8 mouse cellular contexts compared by ENCODE assay signal in genomic region chr4:109406486-109407175, GRCm38 (mm10). TPM values are rescaled to one million over a fixed set of nuclear protein-coding genes. Genes with fewer than 3 reads are reported as not detected.
DNase-seq lines count a peak whose midpoint lies in the region; TF ChIP-seq lines count a peak whose summit lies in the region.

Ttc39a (plus strand) TSS chr4:109406623.

- H3K4me3 ChIP-seq in lung, adult 2 months (replicated peaks; ENCODE audit: extremely low read depth, low read depth, low read length): peak within 1 kb of the TSS; percentile 51
- peak within 1 kb of the TSS; percentile 68 for H3K4me3 ChIP-seq in olfactory bulb, adult 2 months (ENCODE audit: insufficient read depth, low read depth, low read length)

- H3K27ac ChIP-seq in olfactory bulb, adult 2 months (ENCODE audit: insufficient read depth, low read depth, low read length): no peak within 1 kb of the TSS

- under 1% methylated on average over 49 of the region's 56 CpGs for WGBS in lung, adult 2 months
- WGBS in olfactory bulb, adult 2 months: 2% methylated on average over 42 of the region's 56 CpGs

- DNase-seq in thymus, postnatal 4 days: peak; percentile 22
- no peak for DNase-seq in thymus, postnatal 0 days (ENCODE audit: low spot score)
- peak; percentile 68 for DNase-seq in embryo, embryonic 10.5 days (ENCODE audit: low spot score)
- peak; percentile 17 for DNase-seq in heart, adult 8-10 months (ENCODE audit: low spot score)
- DNase-seq in kidney, adult 8-10 months: peak; percentile 17 to 19
- peak; percentile 60 for DNase-seq in lung, adult 2 months
- no peak for DNase-seq in T-cell, adult 2 months (ENCODE audit: low spot score)

- TF ChIP-seq CTCF in lung, adult 2 months (IDR thresholded peaks at IDR 0.05; ENCODE audit: insufficient read depth, low read length): no peak
- TF ChIP-seq CTCF in olfactory bulb, adult 2 months (IDR thresholded peaks at IDR 0.05; ENCODE audit: insufficient read depth, low read depth, low read length): no peak

- TF ChIP-seq POLR2A in lung, adult 2 months (IDR thresholded peaks at IDR 0.05; ENCODE audit: borderline replicate concordance, extremely low read depth, low read depth, low read length): no peak
- TF ChIP-seq POLR2A in olfactory bulb, adult 2 months (IDR thresholded peaks at IDR 0.05; ENCODE audit: insufficient read depth, low read depth, low read length): no peak

- H3K4me1 ChIP-seq in lung, adult 2 months (ENCODE audit: control insufficient read depth, insufficient read depth, low read length): peaks cover 9% of the 10 kb centered on the region
- H3K4me1 ChIP-seq in olfactory bulb, adult 2 months (ENCODE audit: control insufficient read depth, insufficient read depth, low read length): peaks cover 7% of the 10 kb centered on the region

RNA-seq across cellular contexts. Expression of gene Ttc39a, which starts in this region (rescaled TPM):
- polyA plus RNA-seq in thymus, postnatal 0 days (2015; fragmentation: Nextera tagmentation; extraction: Ambion mirVana): 4.2 and 4.3 TPM in 2 replicates
- 1 to 10 TPM; 1.3 to 2.0 (median 1.7) TPM for total RNA-seq in heart, adult 8-10 months (2022)
- 14.8 and 16.4 TPM in 2 replicates for polyA plus RNA-seq in lung, adult 2 months (2012; rRNA removed)
- polyA plus RNA-seq in olfactory bulb, adult 2 months (2012; ENCODE audit: insufficient read depth, insufficient read length, low replicate concordance, missing spikeins): not detected in 2 replicates

Comparison
In these comparisons a context has a peak if more than half of its experiments do, and no peak if none do; other contexts are left out.
1. DNase-seq: peak in thymus, postnatal 4 days (single experiment), embryo, embryonic 10.5 days (single experiment), heart, adult 8-10 months (single experiment), kidney, adult 8-10 months (2 of 2) and lung, adult 2 months (single experiment); none in thymus, postnatal 0 days (single experiment) and T-cell, adult 2 months (single experiment).